In genomic region chr12:17473128-17473527, GRCm38 (mm10) we compare ENCODE assay signal across 23 mouse cellular contexts.
"Had no signal": no experiment of that assay in that cellular context is flagged by ENCODE, and none has a peak within 500 bp of the region (broad histone marks: within the 10 kb centered on the region; RNA-seq: fewer than 3 reads in every experiment).

No protein-coding gene starts in this region.

- H3K4me3 ChIP-seq: left cerebral cortex, adult 2 months; liver, embryonic 12.5 days; liver, embryonic 15.5 days; lung, embryonic 15.5 days; megakaryocyte, embryonic 14.5 days; midbrain, embryonic 10.5 days; midbrain, embryonic 13.5 days; myocyte; neural tube, embryonic 13.5 days; stomach, embryonic 15.5 days had no signal

- H3K27ac ChIP-seq: left cerebral cortex, adult 2 months; liver, embryonic 12.5 days; liver, embryonic 15.5 days; lung, embryonic 15.5 days; midbrain, embryonic 10.5 days; midbrain, embryonic 13.5 days; neural tube, embryonic 13.5 days; stomach, embryonic 15.5 days had no signal

- DNase-seq: layer of hippocampus, postnatal 36 days; lung, adult 18-20 months; lung, postnatal 10 days; lung, postnatal 36 days; retina, postnatal 1 day; right cerebral cortex, postnatal 25 days; spleen, adult 18-20 months; thymus, adult 2 months; thymus, postnatal 14 days; thymus, postnatal 4 days had no signal

- ATAC-seq: hindbrain, embryonic 16.5 days; intestine, postnatal 0 days; liver, embryonic 12.5 days; midbrain, embryonic 13.5 days; midbrain, embryonic 16.5 days had no signal

- H3K36me3 ChIP-seq: liver, embryonic 12.5 days; liver, embryonic 15.5 days; lung, embryonic 15.5 days; midbrain, embryonic 10.5 days; midbrain, embryonic 13.5 days; neural tube, embryonic 13.5 days; stomach, embryonic 15.5 days had no signal

- H3K4me1 ChIP-seq: lung, embryonic 15.5 days; midbrain, embryonic 10.5 days; midbrain, embryonic 13.5 days; neural tube, embryonic 13.5 days; stomach, embryonic 15.5 days had no signal

- H3K9ac ChIP-seq: liver, embryonic 12.5 days; liver, embryonic 15.5 days; lung, embryonic 15.5 days; midbrain, embryonic 13.5 days; neural tube, embryonic 13.5 days; stomach, embryonic 15.5 days had no signal

- H3K4me2 ChIP-seq: liver, embryonic 12.5 days; liver, embryonic 15.5 days; lung, embryonic 15.5 days; midbrain, embryonic 13.5 days; neural tube, embryonic 13.5 days; stomach, embryonic 15.5 days had no signal

- H3K9me3 ChIP-seq: liver, embryonic 12.5 days; liver, embryonic 15.5 days; lung, embryonic 15.5 days; megakaryocyte, embryonic 14.5 days; midbrain, embryonic 10.5 days; midbrain, embryonic 13.5 days; neural tube, embryonic 13.5 days; stomach, embryonic 15.5 days had no signal

- H3K27me3 ChIP-seq: lung, embryonic 15.5 days; midbrain, embryonic 13.5 days; neural tube, embryonic 13.5 days; stomach, embryonic 15.5 days had no signal
